In genomic region chr16:35450018-35450630, GRCm38 (mm10) we compare ENCODE assay signal across 13 mouse cellular contexts.
"Had no signal": no experiment of that assay in that cellular context is flagged by ENCODE, and none has a peak within 500 bp of the region (broad histone marks: within the 10 kb centered on the region; RNA-seq: fewer than 3 reads in every experiment).

No protein-coding gene starts in this region.

- H3K27me3 ChIP-seq: liver, embryonic 15.5 days; neural tube, embryonic 15.5 days had no signal

- H3K4me1 ChIP-seq: limb, embryonic 10.5 days; liver, embryonic 15.5 days; neural tube, embryonic 15.5 days had no signal

- DNase-seq: kidney, adult 8-10 months; kidney, postnatal 25 days; lung, adult 2 months; lung, postnatal 36 days; spleen, adult 18-20 months; thymus, adult 18-20 months; thymus, postnatal 14 days had no signal

- H3K27ac ChIP-seq: left cerebral cortex, adult 2 months; limb, embryonic 10.5 days; liver, embryonic 15.5 days; neural tube, embryonic 15.5 days had no signal

- H3K4me3 ChIP-seq: left cerebral cortex, adult 2 months; limb, embryonic 10.5 days; liver, embryonic 15.5 days; neural tube, embryonic 15.5 days had no signal

- ATAC-seq: lung, postnatal 0 days had no signal

- H3K4me2 ChIP-seq: liver, embryonic 11.5 days; liver, embryonic 15.5 days; neural tube, embryonic 15.5 days had no signal

- H3K9me3 ChIP-seq: limb, embryonic 10.5 days; liver, embryonic 15.5 days; neural tube, embryonic 15.5 days had no signal

- H3K9ac ChIP-seq: liver, embryonic 15.5 days; neural tube, embryonic 15.5 days had no signal
